Mouse (Mus musculus) embryo, embryonic 10 days (tissue): ENCODE data around the gene Pom121l2.
A peak's percentile ranks its signal among the peaks of the same experiment; 100 is the strongest.

ENCODE experiments used
- DNase-seq: peaks from one replicate; pipeline ENCODE4 v3.0.0-alpha.2; 2015; ENCODE audit warnings: low spot score

Gene Pom121l2

DNA sequence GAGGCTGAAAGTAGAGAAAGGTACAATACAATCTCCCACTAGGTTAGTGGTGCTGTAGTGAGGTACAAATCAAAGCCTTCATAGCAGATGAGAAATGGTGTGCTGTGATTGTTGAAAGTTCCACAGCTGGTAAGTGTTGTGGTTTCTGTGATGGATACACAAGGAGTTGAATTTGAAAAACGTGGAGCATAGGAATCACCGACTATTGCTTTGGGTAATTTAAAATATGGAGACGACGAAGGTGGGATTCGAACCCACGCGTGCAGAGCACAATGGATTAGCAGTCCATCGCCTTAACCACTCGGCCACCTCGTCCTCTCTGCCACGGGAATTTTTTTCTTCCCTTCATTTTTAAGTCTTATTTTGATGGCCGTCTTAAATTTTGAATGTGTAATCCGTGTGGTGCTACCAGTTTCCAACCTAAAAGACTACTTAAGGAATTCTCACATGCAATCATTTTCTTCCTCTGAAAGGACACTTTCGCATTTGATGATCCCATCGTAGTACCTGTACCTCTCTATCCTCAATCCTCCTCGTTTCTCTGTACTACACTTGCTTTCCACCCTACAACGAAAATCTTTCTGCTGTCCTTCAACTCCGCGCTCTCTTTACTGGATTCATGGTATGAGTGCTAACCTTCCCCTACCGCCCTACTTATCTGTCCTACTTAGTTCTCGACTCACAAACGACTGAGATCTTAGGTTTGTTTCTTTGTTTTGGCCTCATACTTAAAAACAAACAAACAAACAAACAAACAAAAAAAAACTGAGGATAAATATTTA, 13.2 kb downstream of the Pom121l2 start:
- peak; percentile 82 for DNase-seq

DNA sequence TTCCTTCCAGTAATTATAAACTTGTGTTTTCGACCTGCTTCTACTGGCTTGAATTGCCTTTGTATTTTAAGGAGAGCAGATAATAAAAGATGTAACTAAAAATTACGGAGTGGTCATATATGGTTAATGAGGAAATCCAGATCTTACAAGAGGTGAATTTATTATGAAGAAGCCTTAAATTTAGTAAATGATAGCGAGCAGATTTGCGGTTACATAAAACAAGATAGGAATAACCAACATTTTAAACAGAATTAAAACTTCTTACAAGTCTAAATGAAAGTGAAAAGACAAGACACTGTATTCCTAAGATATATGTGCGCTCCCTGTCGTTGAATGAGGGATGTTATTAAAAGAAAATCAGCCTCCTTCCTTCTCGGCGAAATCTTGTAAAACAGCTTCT, 13.9 kb downstream of the Pom121l2 start:
- peak; percentile 33 for DNase-seq

DNA sequence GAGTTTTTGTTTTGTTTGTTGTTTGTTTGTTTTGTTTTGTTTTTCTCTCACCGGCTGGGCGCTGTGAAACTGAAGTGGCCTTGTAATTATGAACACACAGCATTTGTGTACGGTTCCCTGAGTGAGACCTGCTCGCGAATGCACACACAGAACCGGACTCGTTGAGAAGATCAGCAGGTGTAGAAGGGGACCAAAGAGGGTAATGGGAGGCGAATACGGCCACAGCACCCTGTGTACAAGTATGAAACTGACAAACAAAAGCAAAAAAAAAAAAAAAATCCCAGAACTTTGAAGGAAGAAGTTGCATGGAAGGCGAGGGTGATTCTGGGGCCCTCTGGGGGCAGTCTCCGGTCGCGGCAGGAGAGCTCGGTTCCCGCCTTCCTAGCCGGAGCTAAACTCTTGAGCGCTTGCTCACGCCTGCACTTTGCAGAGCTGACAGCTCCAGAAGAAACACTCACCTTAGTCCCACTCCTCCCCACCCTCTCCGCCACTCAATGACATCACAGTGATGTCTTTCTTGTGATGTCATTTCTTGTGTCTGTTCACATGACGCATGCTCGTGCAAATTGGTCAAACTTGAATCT, 14.4 kb downstream of the Pom121l2 start:
- peak; percentile 75 for DNase-seq

- peak; percentile 66 for DNase-seq
Measured at GRCm38 (mm10) chr13:21996101-21996839, 15.3 kb downstream of the Pom121l2 start.

- DNase-seq: no peak
Measured at GRCm38 (mm10) chr13:21996840-21997185, 15.8 kb downstream of the Pom121l2 start.

GRCm38 (mm10) chr13:21997201-21997820, 16.3 kb downstream of the Pom121l2 start:
- no peak for DNase-seq

- no peak for DNase-seq
Measured at GRCm38 (mm10) chr13:21997821-21998220, 16.8 kb downstream of the Pom121l2 start.

GRCm38 (mm10) chr13:21998412-21998811, 17.4 kb downstream of the Pom121l2 start:
- no peak for DNase-seq

- no peak for DNase-seq
Measured at GRCm38 (mm10) chr13:21999147-21999546, 18.2 kb downstream of the Pom121l2 start.

DNA sequence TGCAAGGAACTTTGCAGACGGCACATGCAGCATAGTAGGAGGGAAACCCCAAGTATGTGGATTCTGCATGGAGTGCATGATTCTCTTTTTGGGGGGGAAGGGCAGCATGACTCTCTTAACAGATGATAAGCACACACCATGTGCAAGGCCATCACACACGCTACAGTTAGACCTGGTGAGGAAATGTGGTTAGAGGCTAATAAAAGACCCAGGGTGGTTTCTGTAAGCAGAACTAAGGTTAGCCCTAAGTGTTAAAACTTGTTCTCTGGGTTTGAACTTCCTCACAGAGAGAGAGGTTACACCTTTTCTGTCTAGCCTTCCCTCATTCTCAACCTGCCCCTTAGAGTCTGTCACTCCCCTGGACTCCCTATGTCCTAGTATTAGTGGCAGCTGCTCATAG, 20.4 kb downstream of the Pom121l2 start:
- DNase-seq: no peak

GRCm38 (mm10) chr13:22001823-22002222, 20.8 kb downstream of the Pom121l2 start:
- DNase-seq: no peak

DNA sequence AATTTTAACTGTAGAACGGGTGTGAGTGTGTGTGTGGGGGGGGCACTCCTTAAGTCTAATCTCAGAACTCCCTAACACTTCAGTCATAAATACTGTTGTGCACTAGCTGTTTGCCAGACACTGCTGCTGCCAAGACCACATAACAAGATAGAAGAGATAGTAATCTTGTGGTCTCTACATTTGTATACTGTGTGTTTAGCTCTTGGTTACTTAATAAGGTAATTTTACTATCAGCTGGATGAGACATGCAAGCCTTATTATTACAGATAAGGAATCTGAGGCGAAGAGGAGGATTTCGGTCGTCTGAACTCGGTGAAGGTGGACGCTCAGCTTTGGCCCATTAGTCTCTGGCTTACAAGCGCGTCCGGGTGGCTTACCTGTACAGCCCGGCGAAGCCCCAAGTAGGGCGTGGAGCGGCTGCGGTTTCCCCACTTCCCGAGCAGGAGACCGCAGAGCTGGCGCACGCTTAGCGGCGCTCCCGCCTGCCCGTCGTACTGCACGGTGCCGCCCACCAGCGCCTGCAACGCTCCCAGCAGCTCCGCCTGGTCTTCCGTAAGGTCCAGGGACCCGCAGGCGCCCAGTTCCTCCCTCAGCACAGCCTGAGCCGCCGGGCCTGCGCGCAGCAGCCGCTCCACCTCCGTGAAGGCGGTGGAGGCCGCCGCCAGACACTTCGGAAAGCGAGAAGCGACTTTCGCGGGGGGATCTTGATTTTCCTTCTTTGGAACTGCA, 24.8 kb downstream of the Pom121l2 start:
- DNase-seq: peak; percentile 64

DNA sequence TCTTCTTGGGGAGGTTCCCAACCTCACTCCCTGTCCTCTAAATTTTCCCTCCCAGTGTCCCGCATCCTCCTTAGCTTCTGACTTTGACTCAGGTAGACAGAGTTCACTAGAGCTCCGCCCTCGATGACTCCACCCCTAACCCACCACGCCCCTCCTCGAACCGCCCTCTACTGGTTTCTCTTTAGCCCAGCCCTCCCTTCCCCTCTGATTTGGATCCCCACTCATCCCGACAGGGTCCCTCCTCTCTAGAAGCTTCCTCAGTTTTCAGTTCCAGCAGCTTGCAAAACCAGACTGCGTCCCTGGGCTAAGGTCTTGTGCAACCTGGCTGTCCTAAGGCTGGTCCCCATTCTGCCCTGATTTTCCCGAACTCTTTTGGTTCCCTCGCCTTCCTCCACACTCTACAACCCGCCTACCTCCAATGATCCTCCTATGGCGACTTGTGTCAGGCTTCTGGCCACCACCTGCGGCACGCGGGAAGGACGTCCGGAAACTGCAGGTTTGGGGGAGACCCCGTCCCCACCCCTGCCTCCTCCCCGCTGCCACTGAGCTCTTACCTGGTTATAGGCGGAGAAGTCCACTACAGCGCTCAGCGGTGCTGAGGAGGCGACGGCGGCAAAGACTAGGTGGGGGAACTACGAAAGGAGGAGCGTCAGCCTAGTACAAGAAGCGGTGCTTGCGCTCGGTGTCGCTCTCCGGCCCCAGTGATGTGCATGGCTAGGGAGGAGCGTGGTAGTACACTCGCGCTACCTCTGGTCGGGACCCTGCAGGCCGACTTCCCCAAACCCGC, 25.5 kb downstream of the Pom121l2 start:
- DNase-seq: peak; percentile 83

GRCm38 (mm10) chr13:22007121-22007510, 26.1 kb downstream of the Pom121l2 start:
- DNase-seq: peak; percentile 33

GRCm38 (mm10) chr13:22007872-22008271, 26.9 kb downstream of the Pom121l2 start:
- DNase-seq: no peak

- DNase-seq: no peak
Measured at GRCm38 (mm10) chr13:22008707-22009106, 27.7 kb downstream of the Pom121l2 start.

- DNase-seq: no peak
Measured at GRCm38 (mm10) chr13:22009642-22010041, 28.6 kb downstream of the Pom121l2 start, which contains the start of gene Prss16. TSS of gene Prss16 (minus strand) at chr13:22009742.

- no peak for DNase-seq
Measured at GRCm38 (mm10) chr13:22013716-22014115, 32.7 kb downstream of the Pom121l2 start.

DNA sequence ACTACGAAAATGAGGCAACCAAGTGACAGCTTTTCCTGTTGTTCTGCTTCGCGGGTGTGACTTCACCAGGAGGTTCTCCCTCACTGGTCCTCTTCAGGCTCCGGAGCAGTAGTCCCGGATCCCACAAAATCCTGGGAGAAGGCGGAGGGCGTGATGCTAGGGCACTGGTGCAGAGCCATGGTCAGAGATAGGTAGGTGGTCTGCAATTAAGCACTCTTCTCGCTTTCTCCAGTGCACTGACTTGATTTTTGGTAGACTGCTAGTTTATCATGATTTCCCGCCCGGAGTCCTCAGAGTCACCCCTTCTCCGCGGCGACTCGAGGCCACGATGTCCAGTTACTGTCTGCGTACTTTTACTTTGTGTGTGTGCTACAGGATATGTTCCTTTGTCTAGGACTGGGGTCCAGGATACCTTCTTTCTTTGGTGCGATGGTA, 33.4 kb downstream of the Pom121l2 start:
- DNase-seq: peak; percentile 27

DNA sequence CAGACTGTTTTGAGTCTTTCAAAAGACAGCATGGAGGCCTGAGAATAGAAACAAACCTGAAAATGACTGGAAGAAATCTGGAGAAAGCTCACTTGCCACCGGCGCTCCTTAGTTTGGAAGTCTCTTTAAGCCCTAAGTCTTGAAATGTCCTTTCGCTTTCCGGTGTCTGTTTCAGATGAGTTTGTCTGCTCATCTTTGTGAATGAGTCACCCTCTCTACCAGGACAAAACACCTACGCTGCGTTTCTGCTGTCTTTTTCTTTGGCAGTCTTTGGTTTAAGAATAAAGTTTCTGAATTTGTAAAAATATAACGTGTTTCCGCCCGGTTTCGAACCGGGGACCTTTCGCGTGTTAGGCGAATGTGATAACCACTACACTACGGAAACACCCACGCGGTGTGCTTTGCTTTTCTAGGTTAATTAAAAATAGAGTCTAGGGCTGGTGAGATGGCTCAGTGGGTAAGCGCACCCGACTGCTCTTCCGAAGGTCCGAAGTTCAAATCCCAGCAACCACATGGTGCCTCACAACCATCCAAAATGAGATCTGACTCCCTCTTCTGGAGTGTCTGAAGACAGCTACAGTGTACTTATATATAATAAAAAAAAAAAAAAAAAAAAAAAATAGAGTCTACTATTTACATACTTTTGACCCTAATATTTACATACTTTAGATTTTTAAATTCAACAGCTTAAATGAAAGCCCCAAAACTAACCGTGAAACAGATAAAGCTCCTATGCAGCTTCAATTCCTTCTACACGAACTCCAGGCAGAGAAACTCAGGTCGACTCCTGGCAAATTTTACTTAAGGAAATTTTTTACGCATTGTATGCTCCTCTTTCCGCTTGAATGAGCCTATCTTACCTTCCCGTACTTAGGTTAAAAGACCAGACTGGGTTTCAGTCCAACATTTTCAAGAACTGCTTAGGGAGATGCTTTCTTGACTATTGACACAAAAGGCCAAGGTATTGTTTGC, 34.8 kb downstream of the Pom121l2 start:
- peak; percentile 79 for DNase-seq
